Mouse (Mus musculus) hindbrain, embryonic 11.5 days (tissue): ENCODE measurements at regions not wholly inside any gene's neighbourhood (a gene's known extent, or its start where the extent isn't known, plus 50 kb on each side); places are given as distances from the start of the nearest gene placed in this dataset.

Source experiments
- ATAC-seq: fragments of 200-750 bp; cut with Nextera tagmentation; 2 replicates; pipeline ENCODE4 v1.8.0; 2017; ENCODE audit warnings: mild to moderate bottlenecking, moderate TSS enrichment, moderate library complexity; ENCODE audit not compliant: low FRiP score
- DNase-seq: peaks from one replicate; pipeline ENCODE4 v3.0.0-alpha.2; 2015; ENCODE audit warnings: low spot score
- H3K27ac ChIP-seq: fragments of 300-500 bp; sonication (generic); 2 replicates; pipeline ENCODE4 v1.5.1; 2014; ENCODE audit warnings: mild to moderate bottlenecking, low read depth, low read length
- H3K27me3 ChIP-seq: fragments of 300-500 bp; sonication (generic); 2 replicates; pipeline ENCODE4 v1.6.1; 2014; ENCODE audit warnings: mild to moderate bottlenecking, low read length, moderate library complexity, mixed read lengths; ENCODE audit not compliant: control insufficient read depth, insufficient read depth
- H3K36me3 ChIP-seq: fragments of 300-500 bp; sonication (generic); 2 replicates; pipeline ENCODE4 v1.6.1; 2014; ENCODE audit warnings: mild to moderate bottlenecking, low read length, moderate library complexity, mixed read lengths; ENCODE audit not compliant: control insufficient read depth, insufficient read depth
- H3K4me1 ChIP-seq: fragments of 300-500 bp; sonication (generic); replicated peaks from 2 replicates; pipeline ENCODE4 v1.6.1; 2014; ENCODE audit warnings: low read length, mixed read lengths; ENCODE audit not compliant: control insufficient read depth, insufficient read depth
- H3K4me2 ChIP-seq: fragments of 300-500 bp; sonication (generic); replicated peaks from 2 replicates; pipeline ENCODE4 v1.6.1; 2014; ENCODE audit warnings: mild to moderate bottlenecking, low read depth, low read length
- H3K4me3 ChIP-seq: fragments of 300-500 bp; sonication (generic); 2 replicates; pipeline ENCODE4 v1.5.1; 2014; ENCODE audit warnings: low read depth, low read length
- H3K9ac ChIP-seq: fragments of 300-500 bp; sonication (generic); 2 replicates; pipeline ENCODE4 v1.6.1; 2014; ENCODE audit warnings: low read depth, low read length
- H3K9me3 ChIP-seq: fragments of 300-500 bp; sonication (generic); 2 replicates; pipeline ENCODE4 v1.6.1; 2016; ENCODE audit warnings: low read length; ENCODE audit not compliant: control insufficient read depth
- WGBS: fragments of 180-500 bp; shearing (Covaris S2); extraction: QIAGEN DNeasy Blood & Tissue Kit; methylation state at CpG from one replicate; pipeline ENCODE4 v1.1.7; 2014; 5-methylcytosine and 5-hydroxymethylcytosine counted together

- DNase-seq (no peak), ATAC-seq (peak; percentile 40; the same call in 1 of the 2 replicates)
- Histone ChIP-seq H3K36me3 (no peaks in the 10 kb centered on the region), H3K27ac (no peak overlapping the region), H3K4me1 (no peaks in the 10 kb centered on the region), H3K27me3 (no peaks in the 10 kb centered on the region), H3K9ac (no peak overlapping the region), H3K9me3 (no peaks in the 10 kb centered on the region), H3K4me3 (no peak overlapping the region), H3K4me2 (no peak overlapping the region)
- 65% methylated on average over 4 of the region's 4 CpGs for WGBS
These were observed 321.9 kb upstream of the Nova1 start for GRCm38 (mm10) chr12:47140677-47141076.

GRCm38 (mm10) chr12:47129821-47130220, 311.1 kb upstream of the Nova1 start:
- no peak for DNase-seq
- H3K9me3 ChIP-seq = no peaks in the 10 kb centered on the region
- H3K4me1 ChIP-seq = no peaks in the 10 kb centered on the region
- WGBS = 77% methylated on average over 9 of the region's 9 CpGs
- no peak for ATAC-seq
- H3K36me3 ChIP-seq = no peaks in the 10 kb centered on the region
- no peak overlapping the region for H3K4me2 ChIP-seq
- H3K27me3 ChIP-seq = no peaks in the 10 kb centered on the region
- no peak overlapping the region for H3K27ac ChIP-seq
- H3K4me3 ChIP-seq = no peak overlapping the region
- H3K9ac ChIP-seq = no peak overlapping the region

GRCm38 (mm10) chr12:47128596-47128995, 309.9 kb upstream of the Nova1 start:
- Histone ChIP-seq H3K36me3 (no peaks in the 10 kb centered on the region), H3K4me1 (no peaks in the 10 kb centered on the region), H3K4me3 (no peak overlapping the region), H3K4me2 (no peak overlapping the region), H3K9me3 (no peaks in the 10 kb centered on the region), H3K9ac (no peak overlapping the region), H3K27me3 (no peaks in the 10 kb centered on the region), H3K27ac (no peak overlapping the region)
- 90% methylated on average over 3 of the region's 3 CpGs for WGBS
- ATAC-seq (no peak), DNase-seq (no peak)

- Histone ChIP-seq H3K9me3 (no peaks in the 10 kb centered on the region), H3K9ac (no peak overlapping the region), H3K4me1 (no peaks in the 10 kb centered on the region), H3K4me3 (no peak overlapping the region), H3K36me3 (no peaks in the 10 kb centered on the region), H3K4me2 (no peak overlapping the region), H3K27me3 (no peaks in the 10 kb centered on the region), H3K27ac (peak overlapping the region; percentile 13; the same call in 1 of the 2 replicates)
- WGBS = 86% methylated on average over 3 of the region's 3 CpGs
- no peak for DNase-seq
- ATAC-seq = no peak
These were observed 302.7 kb upstream of the Nova1 start for GRCm38 (mm10) chr12:47121426-47121825.

GRCm38 (mm10) chr12:47117504-47117903, 298.8 kb upstream of the Nova1 start:
- ATAC-seq = no peak
- no peaks in the 10 kb centered on the region for H3K9me3 ChIP-seq
- H3K27ac ChIP-seq = no peak overlapping the region
- WGBS = 70% methylated on average over 3 of the region's 3 CpGs
- H3K27me3 ChIP-seq = no peaks in the 10 kb centered on the region
- no peaks in the 10 kb centered on the region for H3K4me1 ChIP-seq
- no peaks in the 10 kb centered on the region for H3K36me3 ChIP-seq
- no peak overlapping the region for H3K4me3 ChIP-seq
- H3K4me2 ChIP-seq = no peak overlapping the region
- no peak overlapping the region for H3K9ac ChIP-seq
- no peak for DNase-seq

- no peaks in the 10 kb centered on the region for H3K4me1 ChIP-seq
- H3K4me2 ChIP-seq = no peak overlapping the region
- H3K4me3 ChIP-seq = no peak overlapping the region
- no peaks in the 10 kb centered on the region for H3K36me3 ChIP-seq
- H3K9ac ChIP-seq = no peak overlapping the region
- ATAC-seq (no peak), DNase-seq (no peak)
- H3K9me3 ChIP-seq = no peaks in the 10 kb centered on the region
- H3K27me3 ChIP-seq = no peaks in the 10 kb centered on the region
- H3K27ac ChIP-seq = no peak overlapping the region
These were observed 270.5 kb upstream of the Nova1 start for GRCm38 (mm10) chr12:47089234-47089633.

- no peaks in the 10 kb centered on the region for H3K27me3 ChIP-seq
- H3K4me2 ChIP-seq = no peak overlapping the region
- 45% methylated on average over 2 of the region's 2 CpGs for WGBS
- no peaks in the 10 kb centered on the region for H3K36me3 ChIP-seq
- ATAC-seq (peak; percentile 67; the same call in 1 of the 2 replicates), DNase-seq (no peak)
- no peaks in the 10 kb centered on the region for H3K4me1 ChIP-seq
- H3K9ac ChIP-seq = no peak overlapping the region
- H3K4me3 ChIP-seq = no peak overlapping the region
- H3K27ac ChIP-seq = no peak overlapping the region
- no peaks in the 10 kb centered on the region for H3K9me3 ChIP-seq
These were observed 256.2 kb upstream of the Nova1 start for GRCm38 (mm10) chr12:47074961-47075360.

GRCm38 (mm10) chr12:47052474-47052873, 233.7 kb upstream of the Nova1 start:
- no peak overlapping the region for H3K4me2 ChIP-seq
- H3K27me3 ChIP-seq = no peaks in the 10 kb centered on the region
- no peak overlapping the region for H3K4me3 ChIP-seq
- H3K4me1 ChIP-seq = no peaks in the 10 kb centered on the region
- H3K36me3 ChIP-seq = no peaks in the 10 kb centered on the region
- no peaks in the 10 kb centered on the region for H3K9me3 ChIP-seq
- no peak for ATAC-seq
- no peak for DNase-seq
- no peak overlapping the region for H3K9ac ChIP-seq
- WGBS = 90% methylated on average over 1 of the region's 1 CpGs
- no peak overlapping the region for H3K27ac ChIP-seq

- H3K9me3 ChIP-seq = no peaks in the 10 kb centered on the region
- no peak overlapping the region for H3K4me3 ChIP-seq
- DNase-seq = no peak
- H3K27me3 ChIP-seq = no peaks in the 10 kb centered on the region
- 81% methylated on average over 6 of the region's 6 CpGs for WGBS
- no peak overlapping the region for H3K27ac ChIP-seq
- no peak for ATAC-seq
- H3K4me2 ChIP-seq = no peak overlapping the region
- H3K4me1 ChIP-seq = no peaks in the 10 kb centered on the region
- no peak overlapping the region for H3K9ac ChIP-seq
- no peaks in the 10 kb centered on the region for H3K36me3 ChIP-seq
These were observed 202.2 kb upstream of the Nova1 start for GRCm38 (mm10) chr12:47020810-47021348.
